Mouse (Mus musculus) neural tube, embryonic 15.5 days (tissue): ENCODE results near the gene Rps21. TPM values are rescaled to one million over a fixed set of nuclear protein-coding genes. Genes with fewer than 3 reads are reported as not detected.
A peak's percentile ranks its signal among the peaks of the same experiment; 100 is the strongest.

ENCODE experiments used
- ATAC-seq: fragments of 200-750 bp; cut with Nextera tagmentation; 2 replicates; pipeline ENCODE4 v1.8.0; 2017; ENCODE audit warnings: mild to moderate bottlenecking, moderate TSS enrichment, moderate library complexity; ENCODE audit not compliant: low FRiP score
- H3K27ac ChIP-seq: fragments of 300-500 bp; sonication (generic); replicated peaks from 2 replicates; pipeline ENCODE4 v1.5.1; 2015; ENCODE audit warnings: mild to moderate bottlenecking, inconsistent platforms
- H3K27me3 ChIP-seq: fragments of 300-500 bp; sonication (generic); replicated peaks from 2 replicates; pipeline ENCODE4 v1.6.1; 2015; ENCODE audit warnings: inconsistent platforms
- H3K36me3 ChIP-seq: fragments of 300-500 bp; sonication (generic); 2 replicates; pipeline ENCODE4 v1.6.1; 2015; ENCODE audit warnings: inconsistent platforms
- H3K4me1 ChIP-seq: fragments of 300-500 bp; sonication (generic); 2 replicates; pipeline ENCODE4 v1.6.1; 2015; ENCODE audit warnings: inconsistent platforms
- H3K4me2 ChIP-seq: fragments of 300-500 bp; sonication (generic); 2 replicates; pipeline ENCODE4 v1.6.1; 2015; ENCODE audit warnings: inconsistent platforms, mild to moderate bottlenecking, moderate library complexity
- H3K4me3 ChIP-seq: fragments of 300-500 bp; sonication (generic); replicated peaks from 2 replicates; pipeline ENCODE4 v1.5.1; 2015; ENCODE audit warnings: mild to moderate bottlenecking, inconsistent platforms
- H3K9ac ChIP-seq: fragments of 300-500 bp; sonication (generic); replicated peaks from 2 replicates; pipeline ENCODE4 v1.6.1; 2015; ENCODE audit warnings: mild to moderate bottlenecking, inconsistent platforms
- H3K9me3 ChIP-seq: fragments of 300-500 bp; sonication (generic); replicated peaks from 2 replicates; pipeline ENCODE4 v1.6.1; 2016; ENCODE audit warnings: inconsistent platforms
- WGBS: fragments of 180-500 bp; shearing (Covaris S2); methylation state at CpG from one replicate; pipeline ENCODE4 v1.1.7; 2015; ENCODE audit warnings: mixed read lengths; 5-methylcytosine and 5-hydroxymethylcytosine counted together
- polyA plus RNA-seq: library from polyadenylated mRNA; unstranded; fragments of >200 nt; fragmentation: Nextera tagmentation; extraction: Ambion mirVana; gene quantifications from 2 replicates; pipeline ENCODE4 v1.2.1, GENCODE M21; 2015

Gene Rps21
- polyA plus RNA-seq, 1 experiment from 2014 or later: 382 TPM

GRCm38 (mm10) chr2:180260610-180261480 lies 3.7 kb downstream of the Rps21 start:
- Histone ChIP-seq H3K36me3 (peaks cover 59% of the 10 kb centered on the region), H3K9ac (no peak overlapping the region), H3K9me3 (no peaks in the 10 kb centered on the region), H3K4me1 (peaks cover 24% of the 10 kb centered on the region), H3K27ac (no peak overlapping the region), H3K4me3 (no peak overlapping the region), H3K4me2 (no peak overlapping the region), H3K27me3 (no peaks in the 10 kb centered on the region)
- WGBS: 72% methylated on average over 8 of the region's 8 CpGs
- ATAC-seq: no peak

- Histone ChIP-seq H3K4me3 (no peak overlapping the region), H3K4me1 (peaks cover 16% of the 10 kb centered on the region), H3K9ac (no peak overlapping the region), H3K27ac (no peak overlapping the region), H3K4me2 (no peak overlapping the region), H3K27me3 (no peaks in the 10 kb centered on the region), H3K36me3 (peaks cover 67% of the 10 kb centered on the region), H3K9me3 (no peaks in the 10 kb centered on the region)
- WGBS: 91% methylated on average over 7 of the region's 7 CpGs
- ATAC-seq: no peak
Measured at GRCm38 (mm10) chr2:180261901-180262300, 4.7 kb downstream of the Rps21 start.

- H3K4me1 ChIP-seq: peaks cover 16% of the 10 kb centered on the region
- no peak overlapping the region for H3K9ac ChIP-seq
- no peak for ATAC-seq
- peaks cover 73% of the 10 kb centered on the region for H3K36me3 ChIP-seq
- H3K4me3 ChIP-seq: no peak overlapping the region
- 74% methylated on average over 3 of the region's 3 CpGs for WGBS
- no peaks in the 10 kb centered on the region for H3K9me3 ChIP-seq
- no peaks in the 10 kb centered on the region for H3K27me3 ChIP-seq
- no peak overlapping the region for H3K4me2 ChIP-seq
- no peak overlapping the region for H3K27ac ChIP-seq
Measured at GRCm38 (mm10) chr2:180262441-180262840, 5.3 kb downstream of the Rps21 start.

- Histone ChIP-seq H3K9me3 (no peaks in the 10 kb centered on the region), H3K4me1 (peaks cover 14% of the 10 kb centered on the region), H3K27ac (no peak overlapping the region), H3K4me2 (no peak overlapping the region), H3K4me3 (no peak overlapping the region), H3K36me3 (peaks cover 74% of the 10 kb centered on the region), H3K9ac (no peak overlapping the region), H3K27me3 (no peaks in the 10 kb centered on the region)
- ATAC-seq: no peak
- 91% methylated on average over 10 of the region's 10 CpGs for WGBS
Measured at GRCm38 (mm10) chr2:180262891-180263290, 5.7 kb downstream of the Rps21 start.

GRCm38 (mm10) chr2:180267955-180268354 lies 10.8 kb downstream of the Rps21 start:
- ATAC-seq: no peak
- H3K27me3 ChIP-seq: no peaks in the 10 kb centered on the region
- H3K9me3 ChIP-seq: no peaks in the 10 kb centered on the region
- peaks cover 41% of the 10 kb centered on the region for H3K4me1 ChIP-seq
- H3K36me3 ChIP-seq: peaks cover 41% of the 10 kb centered on the region
- H3K9ac ChIP-seq: no peak overlapping the region
- no peak overlapping the region for H3K4me3 ChIP-seq
- 62% methylated on average over 2 of the region's 2 CpGs for WGBS
- no peak overlapping the region for H3K27ac ChIP-seq
- H3K4me2 ChIP-seq: no peak overlapping the region

- H3K27me3 ChIP-seq: no peaks in the 10 kb centered on the region
- H3K4me2 ChIP-seq: no peak overlapping the region
- WGBS: 92% methylated on average over 10 of the region's 10 CpGs
- no peak overlapping the region for H3K9ac ChIP-seq
- no peak for ATAC-seq
- H3K4me3 ChIP-seq: no peak overlapping the region
- H3K36me3 ChIP-seq: peaks cover 27% of the 10 kb centered on the region
- no peak overlapping the region for H3K27ac ChIP-seq
- no peaks in the 10 kb centered on the region for H3K9me3 ChIP-seq
- peaks cover 45% of the 10 kb centered on the region for H3K4me1 ChIP-seq
Measured at GRCm38 (mm10) chr2:180269329-180269728, 12.2 kb downstream of the Rps21 start.

GRCm38 (mm10) chr2:180270537-180271255 lies 13.5 kb downstream of the Rps21 start:
- no peak overlapping the region for H3K4me3 ChIP-seq
- WGBS: 55% methylated on average over 7 of the region's 7 CpGs
- H3K4me2 ChIP-seq: no peak overlapping the region; the same call in 1 of the 2 replicates
- no peak overlapping the region for H3K9ac ChIP-seq
- H3K27me3 ChIP-seq: peaks cover 4% of the 10 kb centered on the region; the same call in 1 of the 2 replicates
- H3K27ac ChIP-seq: no peak overlapping the region
- no peaks in the 10 kb centered on the region for H3K9me3 ChIP-seq
- peaks cover 45% of the 10 kb centered on the region for H3K4me1 ChIP-seq
- H3K36me3 ChIP-seq: peaks cover 26% of the 10 kb centered on the region
- ATAC-seq: no peak

- H3K4me2 ChIP-seq: peak overlapping the region; percentile 82
- 75% methylated on average over 5 of the region's 5 CpGs for WGBS
Measured at GRCm38 (mm10) chr2:180271804-180272395, 14.7 kb downstream of the Rps21 start.

GRCm38 (mm10) chr2:180272884-180273321 lies 15.7 kb downstream of the Rps21 start:
- H3K4me3 ChIP-seq: peak overlapping the region; percentile 74
- H3K4me1 ChIP-seq: peaks cover 47% of the 10 kb centered on the region
- WGBS: under 1% methylated on average over 29 of the region's 37 CpGs
- peak; percentile 42 for ATAC-seq
- peaks cover 7% of the 10 kb centered on the region; the same call in 1 of the 2 replicates for H3K27me3 ChIP-seq
- H3K36me3 ChIP-seq: peaks cover 10% of the 10 kb centered on the region
- H3K4me2 ChIP-seq: peak overlapping the region; percentile 82
- H3K9ac ChIP-seq: peak overlapping the region; percentile 87
- H3K27ac ChIP-seq: peak overlapping the region; percentile 68
- no peaks in the 10 kb centered on the region for H3K9me3 ChIP-seq

More at GRCm38 (mm10) chr2:180271804-180272395, 14.7 kb downstream of the Rps21 start:
- Histone ChIP-seq H3K4me3 (peak overlapping the region; percentile 74), H3K9me3 (no peaks in the 10 kb centered on the region), H3K27ac (no peak overlapping the region), H3K27me3 (peaks cover 7% of the 10 kb centered on the region; the same call in 1 of the 2 replicates), H3K9ac (peak overlapping the region; percentile 87), H3K36me3 (peaks cover 17% of the 10 kb centered on the region), H3K4me1 (peaks cover 49% of the 10 kb centered on the region)
- ATAC-seq: no peak

GRCm38 (mm10) chr2:180273394-180274244 lies 16.4 kb downstream of the Rps21 start, which contains the start of gene Cables2:
Cables2 (minus strand) TSS chr2:180273496.
- peak; percentile 95 for ATAC-seq
- H3K27me3 ChIP-seq: peaks cover 7% of the 10 kb centered on the region; the same call in 1 of the 2 replicates
- H3K4me1 ChIP-seq: peaks cover 40% of the 10 kb centered on the region
- WGBS: 7% methylated on average over 67 of the region's 68 CpGs
- no peaks in the 10 kb centered on the region for H3K9me3 ChIP-seq
- peak within 1 kb of the TSS; percentile 74 for H3K4me3 ChIP-seq
- H3K27ac ChIP-seq: peak within 1 kb of the TSS; percentile 68
- H3K9ac ChIP-seq: peak within 1 kb of the TSS; percentile 87
- peak within 1 kb of the TSS; percentile 82 for H3K4me2 ChIP-seq
- H3K36me3 ChIP-seq: peaks cover 7% of the 10 kb centered on the region
